Mouse (Mus musculus) granulocyte monocyte progenitor cell, adult 5-6 weeks (primary cell): ENCODE results near the gene Anapc15. TPM values are rescaled to one million over a fixed set of nuclear protein-coding genes. Genes with fewer than 3 reads are reported as not detected.
"Not testable (repeated sequence)": the region's sequence is repeated elsewhere in the genome, so short reads cannot be mapped to it uniquely, and the experiment has no call there.

Source experiments
- ATAC-seq: replicated peaks from 2 replicates; pipeline ENCODE4 v1.8.0; 2016; ENCODE audit warnings: mild to moderate bottlenecking, moderate TSS enrichment, inconsistent platforms; ENCODE audit not compliant: poor library complexity, severe bottlenecking
- total RNA-seq, 2 experiments: library from RNA; stranded (forward) in 1 of 2; stranded (reverse) in 1 of 2; fragments of 200-712, 200-1000 nt in 1 of 2; fragments of >200 nt in 1 of 2; fragmentation: Nextera tagmentation in 1 of 2; gene quantifications; 2 replicates each; pipeline ENCODE4 v1.2.3; 2014 to 2017

Gene Anapc15
- total RNA-seq, 2 experiments from 2014 or later, result 111 to 145 TPM

- ATAC-seq, result no peak
Observed at GRCm38 (mm10) chr7:101895695-101896094, 32.2 kb downstream of the Anapc15 start.

- peak; percentile 92 for ATAC-seq
Observed at GRCm38 (mm10) chr7:101896104-101897066, 32.9 kb downstream of the Anapc15 start.

GRCm38 (mm10) chr7:101900331-101901097, 37.0 kb downstream of the Anapc15 start:
- ATAC-seq, result no peak

- no peak for ATAC-seq
Observed at GRCm38 (mm10) chr7:101901969-101902368, 38.5 kb downstream of the Anapc15 start.

- no peak for ATAC-seq
Observed at GRCm38 (mm10) chr7:101902846-101903245, 39.3 kb downstream of the Anapc15 start.

- ATAC-seq, result peak; percentile 78
Observed at GRCm38 (mm10) chr7:101905561-101906286, 42.2 kb downstream of the Anapc15 start, which contains the start of gene Lamtor1. Gene Lamtor1 (plus strand): TSS chr7:101905904.

- ATAC-seq, result no peak
Observed at GRCm38 (mm10) chr7:101906287-101906681, 42.8 kb downstream of the Anapc15 start, which contains the start of gene Tomt. Gene Tomt (minus strand): TSS chr7:101906359.

- ATAC-seq, result no peak; the same call in 1 of the 2 replicates
Observed at GRCm38 (mm10) chr7:101906696-101907095, 43.2 kb downstream of the Anapc15 start.

- ATAC-seq, result peak; percentile 18
Observed at GRCm38 (mm10) chr7:101908367-101908766, 44.9 kb downstream of the Anapc15 start.

- no peak for ATAC-seq
Observed at GRCm38 (mm10) chr7:101910138-101910537, 46.6 kb downstream of the Anapc15 start.

GRCm38 (mm10) chr7:101911982-101912381, 48.5 kb downstream of the Anapc15 start:
- ATAC-seq, result no peak

- peak; percentile 86 for ATAC-seq
Observed at GRCm38 (mm10) chr7:101918071-101918470, 54.6 kb downstream of the Anapc15 start.

GRCm38 (mm10) chr7:101925892-101926291, 62.4 kb downstream of the Anapc15 start:
- not testable (repeated sequence) for ATAC-seq

GRCm38 (mm10) chr7:101928093-101928492, 64.6 kb downstream of the Anapc15 start:
- ATAC-seq, result no peak

GRCm38 (mm10) chr7:101932551-101932950, 69.0 kb downstream of the Anapc15 start:
- ATAC-seq, result no peak

- 0 out of 2 replicates have a peak, but pooled peaks have one; percentile 4 for ATAC-seq
Observed at GRCm38 (mm10) chr7:101933300-101933699, 69.8 kb downstream of the Anapc15 start.

- peak; percentile 96 for ATAC-seq
Observed at GRCm38 (mm10) chr7:101933751-101934240, 70.3 kb downstream of the Anapc15 start, which contains the start of the genes Lrrc51 and Numa1. Gene Lrrc51 (minus strand): TSS chr7:101933895. Gene Numa1 (plus strand): TSS chr7:101934111.

- ATAC-seq, result peak; percentile 21; the same call in 1 of the 2 replicates
Observed at GRCm38 (mm10) chr7:101935957-101936356, 72.4 kb downstream of the Anapc15 start.

GRCm38 (mm10) chr7:101936996-101937395, 73.5 kb downstream of the Anapc15 start:
- ATAC-seq, result no peak

GRCm38 (mm10) chr7:101937569-101937968, 74.1 kb downstream of the Anapc15 start:
- ATAC-seq, result no peak
